ENCODE assay signal across 7 mouse cellular contexts in genomic region chr10:23350011-23350911, GRCm38 (mm10). TPM values are rescaled to one million over a fixed set of nuclear protein-coding genes. Genes with fewer than 3 reads are reported as not detected.
DNase-seq lines count a peak whose midpoint lies in the region; ATAC-seq and TF ChIP-seq lines count a peak whose summit lies in the region.

Gene Eya4, minus strand, starts transcription at chr10:23350786.

- no peaks in the 10 kb centered on the region; the same call in 1 of the 2 replicates for H3K27me3 ChIP-seq in thymus, adult 2 months (ENCODE audit: control insufficient read depth, insufficient read depth, low read length)
- H3K27me3 ChIP-seq in embryonic facial prominence, embryonic 11.5 days (ENCODE audit: control insufficient read depth, insufficient read depth, low read length), result no peaks in the 10 kb centered on the region
- peaks cover 42% of the 10 kb centered on the region for H3K27me3 ChIP-seq in heart, embryonic 15.5 days
- H3K27me3 ChIP-seq in midbrain, embryonic 10.5 days (ENCODE audit: low read depth, poor library complexity, severe bottlenecking), result peaks cover 46% of the 10 kb centered on the region
- H3K27me3 ChIP-seq in stomach, embryonic 16.5 days (ENCODE audit: control insufficient read depth, insufficient read depth, low read length), result peaks cover 23% of the 10 kb centered on the region

- ATAC-seq in embryonic facial prominence, embryonic 11.5 days (replicated peaks; ENCODE audit: insufficient number of reproducible peaks, low FRiP score, low TSS enrichment, low read depth), result peak; percentile 82
- peak; percentile 82 for ATAC-seq in heart, embryonic 15.5 days (replicated peaks; ENCODE audit: insufficient number of reproducible peaks, insufficient read depth, low FRiP score, low read depth)
- ATAC-seq in stomach, embryonic 16.5 days (ENCODE audit: insufficient read depth, low FRiP score), result peak; percentile 65

- peak within 1 kb of the TSS; percentile 80 for H3K9ac ChIP-seq in embryonic facial prominence, embryonic 11.5 days (replicated peaks; ENCODE audit: low read length)
- peak within 1 kb of the TSS; percentile 60 for H3K9ac ChIP-seq in heart, embryonic 15.5 days
- H3K9ac ChIP-seq in stomach, embryonic 16.5 days (ENCODE audit: low read length), result peak within 1 kb of the TSS; percentile 71

- no peak for TF ChIP-seq CTCF in thymus, adult 2 months (IDR thresholded peaks at IDR 0.05; ENCODE audit: borderline replicate concordance, control insufficient read depth, extremely low read depth, insufficient read depth, low read length, poor library complexity)

- peak within 1 kb of the TSS; percentile 64 for H3K4me2 ChIP-seq in embryonic facial prominence, embryonic 11.5 days (ENCODE audit: low read depth, low read length)
- peak within 1 kb of the TSS; percentile 93 for H3K4me2 ChIP-seq in heart, embryonic 15.5 days
- H3K4me2 ChIP-seq in stomach, embryonic 16.5 days (ENCODE audit: low read depth, low read length), result peak within 1 kb of the TSS; percentile 96

- no peaks in the 10 kb centered on the region for H3K9me3 ChIP-seq in embryonic facial prominence, embryonic 11.5 days (replicated peaks; ENCODE audit: control insufficient read depth, low read length)
- no peaks in the 10 kb centered on the region for H3K9me3 ChIP-seq in heart, embryonic 15.5 days (replicated peaks)
- no peaks in the 10 kb centered on the region for H3K9me3 ChIP-seq in midbrain, embryonic 10.5 days (replicated peaks)
- no peaks in the 10 kb centered on the region for H3K9me3 ChIP-seq in stomach, embryonic 16.5 days (replicated peaks; ENCODE audit: control insufficient read depth, low read length)

- peak within 1 kb of the TSS; percentile 31 for H3K4me3 ChIP-seq in thymus, adult 2 months (ENCODE audit: control insufficient read depth, insufficient read depth, low read length)
- H3K4me3 ChIP-seq in embryonic facial prominence, embryonic 11.5 days (ENCODE audit: low read depth, low read length), result peak within 1 kb of the TSS; percentile 60
- peak within 1 kb of the TSS; percentile 68 for H3K4me3 ChIP-seq in heart, embryonic 15.5 days
- H3K4me3 ChIP-seq in midbrain, embryonic 10.5 days, result peak within 1 kb of the TSS; percentile 79
- peak within 1 kb of the TSS; percentile 62 for H3K4me3 ChIP-seq in stomach, embryonic 16.5 days (replicated peaks; ENCODE audit: low read length)

- DNase-seq in thymus, adult 2 months, result no peak
- no peak for DNase-seq in thymus, postnatal 10 days (ENCODE audit: low spot score in 2 of 2)
- peak; percentile 75 for DNase-seq in embryonic facial prominence, embryonic 11.5 days (ENCODE audit: low spot score)
- DNase-seq in layer of hippocampus, postnatal 14 days (ENCODE audit: low spot score in 2 of 2), result peak; percentile 47 to 49
- DNase-seq in midbrain, embryonic 10.5 days (ENCODE audit: low spot score), result peak; percentile 70

- TF ChIP-seq POLR2A in thymus, adult 2 months (IDR thresholded peaks at IDR 0.05; ENCODE audit: control insufficient read depth, extremely low read depth, insufficient read depth, low read length, poor library complexity), result no peak

- 9% methylated on average over 74 of the region's 79 CpGs for WGBS in thymus, adult 2 months
- under 1% methylated on average over 56 of the region's 79 CpGs for WGBS in embryonic facial prominence, embryonic 11.5 days
- WGBS in heart, embryonic 15.5 days, result 2% methylated on average over 72 of the region's 79 CpGs
- WGBS in midbrain, embryonic 10.5 days, result under 1% methylated on average over 69 of the region's 79 CpGs
- WGBS in stomach, embryonic 16.5 days, result 4% methylated on average over 61 of the region's 79 CpGs

- H3K4me1 ChIP-seq in thymus, adult 2 months (replicated peaks; ENCODE audit: control insufficient read depth, insufficient read depth, low read length), result no peaks in the 10 kb centered on the region
- no peaks in the 10 kb centered on the region for H3K4me1 ChIP-seq in embryonic facial prominence, embryonic 11.5 days (ENCODE audit: control insufficient read depth, insufficient read depth, low read length)
- peaks cover 21% of the 10 kb centered on the region for H3K4me1 ChIP-seq in heart, embryonic 15.5 days (replicated peaks)
- peaks cover 26% of the 10 kb centered on the region for H3K4me1 ChIP-seq in midbrain, embryonic 10.5 days
- peaks cover 12% of the 10 kb centered on the region for H3K4me1 ChIP-seq in stomach, embryonic 16.5 days (ENCODE audit: control insufficient read depth, insufficient read depth, low read length)

- no peak within 1 kb of the TSS for H3K27ac ChIP-seq in thymus, adult 2 months (ENCODE audit: control insufficient read depth, insufficient read depth, low read length)
- H3K27ac ChIP-seq in embryonic facial prominence, embryonic 11.5 days (replicated peaks; ENCODE audit: low read depth, low read length), result peak within 1 kb of the TSS; percentile 83
- peak within 1 kb of the TSS; percentile 29; the same call in 1 of the 2 replicates for H3K27ac ChIP-seq in heart, embryonic 15.5 days
- H3K27ac ChIP-seq in midbrain, embryonic 10.5 days (replicated peaks), result peak within 1 kb of the TSS; percentile 94
- no peak within 1 kb of the TSS for H3K27ac ChIP-seq in stomach, embryonic 16.5 days (ENCODE audit: low read length)

- H3K36me3 ChIP-seq in thymus, adult 2 months (ENCODE audit: control insufficient read depth, insufficient read depth, low read length), result no peaks in the 10 kb centered on the region
- H3K36me3 ChIP-seq in embryonic facial prominence, embryonic 11.5 days (replicated peaks; ENCODE audit: control insufficient read depth, insufficient read depth, low read depth, low read length), result no peaks in the 10 kb centered on the region
- no peaks in the 10 kb centered on the region for H3K36me3 ChIP-seq in heart, embryonic 15.5 days
- no peaks in the 10 kb centered on the region for H3K36me3 ChIP-seq in midbrain, embryonic 10.5 days
- H3K36me3 ChIP-seq in stomach, embryonic 16.5 days (ENCODE audit: control insufficient read depth, insufficient read depth, low read length), result no peaks in the 10 kb centered on the region

RNA-seq across cellular contexts. Expression of gene Eya4, which starts in this region (rescaled TPM):
- polyA plus RNA-seq in thymus, adult 2 months (2012; rRNA removed), result 2.9 and 3.3 TPM in 2 replicates
- 14.1 and 16.8 TPM in 2 replicates for polyA plus RNA-seq in embryonic facial prominence, embryonic 11.5 days (2014; fragmentation: Nextera tagmentation; extraction: Ambion mirVana)
- 0.60 and 1.7 TPM in 2 replicates for polyA plus RNA-seq in heart, embryonic 15.5 days (2015; fragmentation: Nextera tagmentation; extraction: Ambion mirVana)
- 1 to 10 TPM; 5.7 to 7.6 TPM for total RNA-seq in layer of hippocampus, postnatal 14 days (2021)
- 2.2 and 2.3 TPM in 2 replicates for polyA plus RNA-seq in midbrain, embryonic 10.5 days (2016; fragmentation: Nextera tagmentation; extraction: Ambion mirVana)
- polyA plus RNA-seq in stomach, embryonic 16.5 days (2015; fragmentation: Nextera tagmentation; extraction: Ambion mirVana), result 0.97 and 1.3 TPM in 2 replicates

Comparison
In these comparisons a context has a peak if more than half of its experiments do, and no peak if none do; other contexts are left out.
1. DNase-seq: peak in embryonic facial prominence, embryonic 11.5 days (single experiment), layer of hippocampus, postnatal 14 days (2 of 2) and midbrain, embryonic 10.5 days (single experiment); none in thymus, adult 2 months (single experiment) and thymus, postnatal 10 days (0 of 2).
2. H3K27ac ChIP-seq: peak in embryonic facial prominence, embryonic 11.5 days (single experiment), heart, embryonic 15.5 days (single experiment) and midbrain, embryonic 10.5 days (single experiment); none in thymus, adult 2 months (single experiment) and stomach, embryonic 16.5 days (single experiment).
3. Peak in every context shown above with its lines, with median percentiles within 50 percentile points of each other: H3K4me3 ChIP-seq, ATAC-seq, H3K4me2 ChIP-seq and H3K9ac ChIP-seq.